Mouse (Mus musculus) thymus, adult 2 months (tissue): Measurements from ENCODE around the gene Rad51b.

Experiments
- CTCF ChIP-seq: fragments of 200-500 bp; IDR thresholded peaks from 2 replicates; pipeline ENCODE4 v1.5.1; 2012; ENCODE audit warnings: mild to moderate bottlenecking, control low read depth, low read length, moderate library complexity, borderline replicate concordance; ENCODE audit not compliant: control insufficient read depth, poor library complexity, insufficient read depth; ENCODE audit errors: extremely low read depth
- POLR2A ChIP-seq: fragments of 200-500 bp; IDR thresholded peaks from 2 replicates; pipeline ENCODE4 v1.6.1; 2012; ENCODE audit warnings: mild to moderate bottlenecking, low read length, control low read depth, moderate library complexity; ENCODE audit not compliant: control insufficient read depth, poor library complexity, insufficient read depth; ENCODE audit errors: extremely low read depth

GRCm38 (mm10) chr12:79814312-79815091 lies 517.4 kb downstream of the Rad51b start:
- TF ChIP-seq CTCF: no peak
- TF ChIP-seq POLR2A: no peak
